Mouse (Mus musculus) forebrain, embryonic 14.5 days (tissue): ENCODE results near the gene 2310057N15Rik. TPM values are rescaled to one million over a fixed set of nuclear protein-coding genes. Genes with fewer than 3 reads are reported as not detected.
"Not testable (repeated sequence)": the region's sequence is repeated elsewhere in the genome, so short reads cannot be mapped to it uniquely, and the experiment has no call there.

Source experiments
- ATAC-seq: fragments of 200-750 bp; cut with Nextera tagmentation; 2 replicates; pipeline ENCODE4 v1.8.0; 2017; ENCODE audit warnings: mild to moderate bottlenecking, moderate library complexity
- DNase-seq: peaks from one replicate; pipeline ENCODE4 v3.0.0-alpha.2; 2015; ENCODE audit warnings: low spot score
- H3K27ac ChIP-seq: fragments of 300-500 bp; sonication (generic); 2 replicates; pipeline ENCODE4 v1.5.1; 2014; ENCODE audit warnings: low read depth, mild to moderate bottlenecking, control low read depth, low read length, moderate library complexity
- H3K27me3 ChIP-seq: fragments of 300-500 bp; sonication (generic); replicated peaks from 2 replicates; pipeline ENCODE4 v1.6.1; 2014; ENCODE audit warnings: low read length, control low read depth, mixed read lengths; ENCODE audit not compliant: control insufficient read depth, insufficient read depth
- H3K36me3 ChIP-seq: fragments of 300-500 bp; sonication (generic); 2 replicates; pipeline ENCODE4 v1.6.1; 2014; ENCODE audit warnings: low read length, control low read depth; ENCODE audit not compliant: control insufficient read depth, insufficient read depth
- H3K4me1 ChIP-seq: fragments of 300-500 bp; sonication (generic); 2 replicates; pipeline ENCODE4 v1.6.1; 2014; ENCODE audit warnings: antibody characterized with exemption, low read length, control low read depth; ENCODE audit not compliant: control insufficient read depth, insufficient read depth
- H3K4me2 ChIP-seq: fragments of 300-500 bp; sonication (generic); 2 replicates; pipeline ENCODE4 v1.6.1; 2014; ENCODE audit warnings: mild to moderate bottlenecking, control low read depth, low read length
- H3K4me3 ChIP-seq: fragments of 300-500 bp; sonication (generic); 2 replicates; pipeline ENCODE4 v1.5.1; 2014; ENCODE audit warnings: low read depth, low read length, control low read depth
- H3K9ac ChIP-seq: fragments of 300-500 bp; sonication (generic); 2 replicates; pipeline ENCODE4 v1.6.1; 2014; ENCODE audit warnings: mild to moderate bottlenecking, low read length, control low read depth, moderate library complexity
- H3K9me3 ChIP-seq: fragments of 300-500 bp; sonication (generic); replicated peaks from 2 replicates; pipeline ENCODE4 v1.6.1; 2016; ENCODE audit warnings: low read length, control low read depth, mixed read lengths; ENCODE audit not compliant: control insufficient read depth
- WGBS: fragments of 180-500 bp; shearing (Covaris S2); extraction: QIAGEN DNeasy Blood & Tissue Kit; methylation state at CpG from one replicate; pipeline ENCODE4 v1.1.7; 2014; 5-methylcytosine and 5-hydroxymethylcytosine counted together
- polyA plus RNA-seq: library from polyadenylated mRNA; unstranded; fragments of >200 nt; fragmentation: Nextera tagmentation; extraction: Ambion mirVana; gene quantifications from 2 replicates; pipeline ENCODE4 v1.2.1, GENCODE M21; 2014

2310057N15Rik gene
- polyA plus RNA-seq, result not detected in 2 replicates

DNA sequence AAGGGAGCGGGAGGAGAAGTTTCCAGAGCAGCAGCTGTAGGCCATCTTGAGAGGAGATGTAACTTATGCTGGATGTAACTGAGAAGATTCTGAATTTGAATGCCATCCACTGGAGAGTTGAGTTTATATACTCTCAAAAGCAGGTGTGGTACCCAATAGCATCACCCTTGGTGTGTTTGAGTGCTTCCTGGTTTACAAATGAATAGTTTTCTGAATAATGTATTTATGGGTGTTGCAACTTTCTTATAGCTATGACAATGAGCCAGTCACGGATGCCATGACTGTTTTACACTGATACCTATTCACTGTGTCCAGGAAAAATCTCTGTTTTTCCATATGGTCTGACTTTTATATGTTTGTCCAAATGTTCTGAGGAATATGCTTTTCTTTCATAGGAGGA lies at the start of gene 2310057N15Rik:
Gene 2310057N15Rik, minus strand, starts transcription at position 101 of the 400 bp plus-strand sequence.
- Histone ChIP-seq H3K9ac (no peak within 1 kb of the TSS), H3K27ac (no peak within 1 kb of the TSS), H3K4me1 (no peaks in the 10 kb centered on the region), H3K36me3 (no peaks in the 10 kb centered on the region), H3K27me3 (no peaks in the 10 kb centered on the region), H3K4me3 (no peak within 1 kb of the TSS), H3K4me2 (no peak within 1 kb of the TSS), H3K9me3 (no peaks in the 10 kb centered on the region)
- 88% methylated on average over 2 of the region's 2 CpGs for WGBS
- DNase-seq (no peak), ATAC-seq (no peak)

DNA sequence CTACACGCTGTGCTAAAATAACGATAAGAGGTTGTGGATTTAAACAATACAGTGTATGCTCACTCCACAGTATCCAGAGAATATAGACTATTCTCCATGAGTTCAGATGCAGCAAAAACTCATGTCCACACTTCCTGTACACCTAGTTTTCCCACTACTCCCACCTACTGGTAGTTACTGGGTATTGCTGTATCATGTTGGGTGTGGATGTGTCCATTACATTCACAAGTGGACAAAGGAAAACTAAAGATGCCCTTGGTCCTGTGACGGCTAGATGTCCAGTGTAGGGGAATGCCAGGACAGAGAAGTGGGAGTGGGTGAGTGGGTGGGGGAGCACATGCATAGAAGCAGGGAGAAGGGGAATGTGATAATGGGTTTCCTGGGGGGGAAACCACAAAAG lies 49.7 kb upstream of the 2310057N15Rik start:
- Histone ChIP-seq H3K27me3 (no peaks in the 10 kb centered on the region), H3K36me3 (no peaks in the 10 kb centered on the region), H3K4me3 (no peak overlapping the region), H3K27ac (no peak overlapping the region), H3K9me3 (no peaks in the 10 kb centered on the region), H3K9ac (no peak overlapping the region), H3K4me2 (no peak overlapping the region), H3K4me1 (no peaks in the 10 kb centered on the region)
- ATAC-seq (no peak), DNase-seq (peak; percentile 45)
- WGBS, result 80% methylated on average over 3 of the region's 3 CpGs

DNA sequence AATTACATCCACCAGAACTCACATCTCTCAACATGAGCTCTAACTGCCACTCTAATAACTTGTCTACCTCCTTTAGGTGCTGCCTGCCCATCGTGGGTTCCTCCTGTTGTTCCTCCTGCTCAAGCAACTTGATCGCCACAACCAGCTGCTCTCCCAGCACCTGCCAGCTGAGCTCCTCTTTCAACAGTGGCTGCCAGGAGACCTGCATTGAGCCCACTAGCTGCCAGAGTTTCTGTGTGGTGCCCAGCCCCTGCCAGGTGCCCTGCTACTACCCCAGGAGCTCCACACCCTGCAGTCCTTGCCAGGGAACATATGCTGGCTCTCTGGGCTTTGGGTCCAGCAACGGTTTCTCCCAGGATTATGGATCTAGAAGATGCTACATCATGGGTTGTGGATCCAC lies 46.1 kb upstream of the 2310057N15Rik start, which contains the start of gene Krtap15:
Gene Krtap15, plus strand, starts transcription at position 150 of the 400 bp plus-strand sequence.
- no peaks in the 10 kb centered on the region for H3K4me1 ChIP-seq
- H3K36me3 ChIP-seq, result no peaks in the 10 kb centered on the region
- H3K4me3 ChIP-seq, result no peak within 1 kb of the TSS
- no peak within 1 kb of the TSS for H3K9ac ChIP-seq
- no peak within 1 kb of the TSS for H3K27ac ChIP-seq
- no peak for DNase-seq
- ATAC-seq, result no peak
- H3K27me3 ChIP-seq, result no peaks in the 10 kb centered on the region
- WGBS, result 90% methylated on average over 3 of the region's 3 CpGs
- H3K4me2 ChIP-seq, result no peak within 1 kb of the TSS
- no peaks in the 10 kb centered on the region for H3K9me3 ChIP-seq

DNA sequence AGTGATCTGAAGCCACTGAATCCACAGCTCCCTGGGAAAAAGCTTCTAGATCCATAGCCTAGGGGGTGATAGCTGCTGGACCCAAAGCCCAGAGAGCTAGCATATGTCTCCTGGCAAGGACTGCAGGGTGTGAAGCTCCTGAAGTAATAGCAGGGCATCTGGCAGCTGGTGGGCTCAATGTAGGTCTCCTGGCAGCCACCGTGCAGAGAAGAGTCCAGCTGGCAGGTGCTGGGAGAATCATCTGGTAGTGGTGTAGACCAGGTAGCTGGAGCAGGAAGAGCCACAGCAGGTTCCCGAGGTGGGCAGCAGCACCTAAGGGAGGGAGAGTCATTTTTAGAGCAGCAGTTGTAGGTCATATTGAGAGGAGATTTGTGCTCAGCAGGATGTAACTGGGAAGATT lies 37.8 kb upstream of the 2310057N15Rik start, which contains the start of gene Gm20741:
Gene Gm20741, minus strand, starts transcription at position 394 of the 400 bp plus-strand sequence.
- Histone ChIP-seq H3K9me3 (no peaks in the 10 kb centered on the region), H3K27ac (no peak within 1 kb of the TSS), H3K27me3 (no peaks in the 10 kb centered on the region), H3K4me2 (no peak within 1 kb of the TSS), H3K4me1 (no peaks in the 10 kb centered on the region), H3K9ac (no peak within 1 kb of the TSS), H3K36me3 (no peaks in the 10 kb centered on the region), H3K4me3 (no peak within 1 kb of the TSS)
- DNase-seq, result no peak
- ATAC-seq, result no peak
- 93% methylated on average over 2 of the region's 2 CpGs for WGBS

DNA sequence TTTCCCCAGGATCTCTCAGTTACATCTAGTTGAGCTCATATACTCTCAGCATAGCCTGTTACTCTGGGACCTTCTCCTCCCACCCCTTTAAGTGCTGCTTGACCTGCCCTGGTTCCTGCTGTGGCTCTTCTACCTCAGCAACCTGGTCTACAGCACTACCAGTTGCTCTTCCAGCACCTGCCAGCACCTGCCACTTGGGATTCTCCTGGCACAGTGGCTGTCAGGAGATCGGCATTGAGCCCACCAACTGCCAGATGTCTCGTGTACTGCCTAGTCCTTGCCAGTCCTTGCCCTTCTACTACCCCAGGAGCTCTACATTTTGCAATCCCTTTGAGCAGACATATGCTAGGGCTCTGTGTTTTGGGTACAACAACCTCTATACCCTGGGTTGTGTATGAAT lies 12.8 kb upstream of the 2310057N15Rik start:
- Histone ChIP-seq H3K9me3 (no peaks in the 10 kb centered on the region), H3K9ac (no peak overlapping the region), H3K27me3 (no peaks in the 10 kb centered on the region), H3K4me2 (no peak overlapping the region), H3K36me3 (no peaks in the 10 kb centered on the region), H3K27ac (no peak overlapping the region), H3K4me3 (no peak overlapping the region), H3K4me1 (no peaks in the 10 kb centered on the region)
- DNase-seq (no peak), ATAC-seq (no peak)
- WGBS, result 88% methylated on average over 2 of the region's 2 CpGs

DNA sequence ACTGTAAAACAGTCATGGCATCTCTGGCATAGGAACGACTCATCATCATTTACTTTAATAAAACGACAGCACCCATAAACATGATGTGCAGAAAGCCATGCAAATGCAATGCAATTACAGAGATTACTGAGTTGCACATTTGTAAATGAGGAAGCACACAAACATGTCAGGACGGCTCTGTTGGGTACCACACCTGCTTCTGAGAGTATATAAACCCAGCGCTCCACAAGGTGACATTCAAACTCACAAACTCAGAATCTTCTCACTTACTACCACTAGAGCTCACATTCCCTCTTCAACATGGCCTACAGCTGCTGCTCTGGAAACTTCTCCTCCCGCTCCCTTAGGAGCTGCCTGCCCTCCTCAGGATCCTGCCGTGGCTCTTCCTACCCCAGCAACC lies 3.6 kb upstream of the 2310057N15Rik start, which contains the start of gene Gm5965:
Gene Gm5965, plus strand, starts transcription at position 301 of the 400 bp plus-strand sequence.
- no peak within 1 kb of the TSS for H3K4me2 ChIP-seq
- no peaks in the 10 kb centered on the region for H3K36me3 ChIP-seq
- no peak for ATAC-seq
- DNase-seq, result no peak
- WGBS, result 94% methylated on average over 5 of the region's 6 CpGs
- no peaks in the 10 kb centered on the region for H3K4me1 ChIP-seq
- no peak within 1 kb of the TSS for H3K4me3 ChIP-seq
- H3K27me3 ChIP-seq, result no peaks in the 10 kb centered on the region
- H3K9me3 ChIP-seq, result no peaks in the 10 kb centered on the region
- H3K27ac ChIP-seq, result no peak within 1 kb of the TSS
- H3K9ac ChIP-seq, result no peak within 1 kb of the TSS

DNA sequence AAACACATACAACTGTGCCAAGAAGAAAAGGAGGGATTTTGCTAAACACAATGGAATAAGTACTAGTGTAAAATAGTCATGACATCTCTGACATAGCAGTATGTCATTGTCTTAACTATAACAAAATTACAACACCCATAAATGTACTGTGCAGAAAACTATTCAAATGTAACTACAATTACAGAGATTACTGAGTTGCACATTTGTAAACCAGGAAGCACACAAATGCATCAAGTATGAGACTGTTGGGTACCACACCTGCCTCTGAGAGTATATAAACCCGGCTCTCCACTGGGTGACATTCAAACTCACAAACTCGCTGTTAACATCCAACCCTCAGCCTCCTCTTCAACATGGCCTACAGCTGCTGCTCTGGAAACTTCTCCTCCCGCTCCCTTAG lies 15.5 kb downstream of the 2310057N15Rik start, which contains the start of gene 2310034C09Rik:
Gene 2310034C09Rik, plus strand, starts transcription at position 301 of the 400 bp plus-strand sequence.
- not testable (repeated sequence) for H3K9ac ChIP-seq, H3K4me2 ChIP-seq, H3K9me3 ChIP-seq, H3K36me3 ChIP-seq, H3K27me3 ChIP-seq, ATAC-seq, H3K4me1 ChIP-seq, H3K4me3 ChIP-seq, DNase-seq, H3K27ac ChIP-seq
- WGBS, result 93% methylated on average over 3 of the region's 3 CpGs

DNA sequence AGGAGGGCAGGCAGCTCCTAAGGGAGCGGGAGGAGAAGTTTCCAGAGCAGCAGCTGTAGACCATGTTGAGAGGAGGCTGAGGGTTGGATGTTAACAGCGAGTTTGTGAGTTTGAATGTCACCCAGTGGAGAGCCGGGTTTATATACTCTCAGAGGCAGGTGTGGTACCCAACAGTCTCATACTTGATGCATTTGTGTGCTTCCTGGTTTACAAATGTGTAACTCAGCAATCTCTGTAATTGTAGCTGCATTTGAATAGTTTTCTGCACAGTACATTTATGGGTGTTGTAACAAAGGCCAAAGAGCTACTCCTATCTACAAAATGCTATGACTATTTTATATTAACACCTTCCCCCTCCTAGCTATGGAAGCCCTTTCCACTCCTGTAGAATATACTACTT lies 22.5 kb downstream of the 2310057N15Rik start, which contains the start of gene Krtap13:
Gene Krtap13, minus strand, starts transcription at position 101 of the 400 bp plus-strand sequence.
- H3K4me3 ChIP-seq, H3K9ac ChIP-seq, H3K36me3 ChIP-seq, H3K9me3 ChIP-seq, H3K4me1 ChIP-seq, H3K27ac ChIP-seq, DNase-seq, H3K4me2 ChIP-seq, ATAC-seq, H3K27me3 ChIP-seq: not testable (repeated sequence)
- WGBS, result 80% methylated on average over 3 of the region's 3 CpGs

DNA sequence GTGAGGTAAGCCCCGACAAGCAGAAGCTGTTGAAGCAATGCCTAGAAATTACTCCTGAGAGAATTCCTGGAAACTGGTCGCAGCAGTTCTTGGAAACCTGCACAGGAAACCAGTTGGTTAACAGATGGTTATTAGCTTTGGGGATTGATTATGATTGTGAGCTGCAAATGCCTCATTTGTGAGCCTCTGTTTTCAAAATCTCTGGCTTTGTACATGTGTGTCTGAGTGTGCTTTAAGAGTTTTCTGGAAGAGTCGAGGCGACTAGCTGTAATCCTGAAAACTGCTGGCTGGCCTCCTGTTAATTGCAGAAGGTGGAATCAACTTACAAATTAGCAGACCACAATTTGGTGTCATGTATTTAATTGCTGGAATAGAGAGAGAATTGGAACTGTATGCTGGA lies 26.1 kb downstream of the 2310057N15Rik start:
- no peaks in the 10 kb centered on the region for H3K9me3 ChIP-seq
- DNase-seq (peak; percentile 66), ATAC-seq (peak; percentile 34; the same call in 1 of the 2 replicates)

More for the DNA sequence above, 26.1 kb downstream of the 2310057N15Rik start:
- H3K4me1 ChIP-seq, result no peaks in the 10 kb centered on the region
- no peaks in the 10 kb centered on the region for H3K36me3 ChIP-seq
- no peak overlapping the region for H3K4me2 ChIP-seq
- no peak overlapping the region for H3K4me3 ChIP-seq
- WGBS, result 52% methylated on average over 4 of the region's 4 CpGs
- H3K27ac ChIP-seq, result no peak overlapping the region
- H3K27me3 ChIP-seq, result no peaks in the 10 kb centered on the region
- no peak overlapping the region for H3K9ac ChIP-seq
